Mouse (Mus musculus) cerebellum, adult 9-11 months (tissue): ENCODE data around the gene Gars.

ENCODE experiments used
- DNase-seq: peaks from one replicate; pipeline ENCODE4 v3.0.0; 2022

Gars gene

DNA sequence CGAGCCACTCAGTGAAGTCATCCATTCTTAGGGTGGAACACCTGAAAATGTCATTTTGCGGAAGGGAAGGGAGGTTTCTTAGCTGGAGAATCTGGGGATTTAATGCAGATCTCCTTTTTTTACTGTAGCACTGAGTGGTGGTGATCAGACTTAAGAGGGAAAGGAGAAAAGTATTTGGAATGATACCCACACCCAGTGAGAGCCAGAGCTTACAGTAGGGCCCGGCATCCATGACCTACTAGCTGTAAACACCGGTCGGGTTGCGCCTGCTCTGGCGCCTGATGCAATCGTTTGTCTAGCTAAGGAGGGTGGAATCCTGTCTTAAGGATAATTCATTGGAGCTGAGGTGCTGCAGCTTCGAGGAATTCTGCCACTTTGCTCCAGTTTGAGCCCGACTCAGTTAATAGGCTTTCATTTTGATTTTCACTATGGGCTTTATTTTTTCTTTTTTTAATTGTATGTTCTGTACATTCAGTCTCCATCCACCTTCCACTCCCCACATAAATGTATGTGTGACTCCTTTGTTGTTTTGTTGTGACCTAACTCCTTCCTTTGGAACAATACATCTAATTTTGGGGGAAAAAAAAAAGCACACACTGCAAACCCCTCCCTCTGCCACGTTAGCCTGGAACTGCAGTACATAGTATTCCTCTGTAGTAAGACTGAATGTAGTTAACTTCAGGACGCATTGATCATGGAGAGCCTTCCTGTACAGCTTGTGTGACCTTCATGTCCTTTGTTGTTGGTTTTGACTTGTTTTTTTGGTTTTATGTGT lies 1.1 kb downstream of the Gars start:
- peak; percentile 29 for DNase-seq

DNA sequence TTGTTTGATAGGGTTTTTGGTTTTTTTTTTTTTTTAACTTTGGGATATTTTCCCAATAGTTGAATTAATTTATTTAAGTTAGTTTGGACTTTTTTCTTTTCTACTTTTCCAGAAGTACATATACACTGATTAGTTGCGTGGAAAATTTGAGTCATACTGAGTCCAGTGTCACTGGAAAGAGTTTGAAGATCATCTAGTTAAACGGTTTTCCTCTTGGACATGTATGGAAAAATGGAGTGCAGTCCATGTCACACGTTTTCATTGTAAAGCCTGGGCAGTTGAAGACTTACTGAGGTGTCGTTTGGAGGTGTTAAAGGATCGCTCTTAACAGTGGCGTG lies 1.6 kb downstream of the Gars start:
- DNase-seq, result no peak

DNA sequence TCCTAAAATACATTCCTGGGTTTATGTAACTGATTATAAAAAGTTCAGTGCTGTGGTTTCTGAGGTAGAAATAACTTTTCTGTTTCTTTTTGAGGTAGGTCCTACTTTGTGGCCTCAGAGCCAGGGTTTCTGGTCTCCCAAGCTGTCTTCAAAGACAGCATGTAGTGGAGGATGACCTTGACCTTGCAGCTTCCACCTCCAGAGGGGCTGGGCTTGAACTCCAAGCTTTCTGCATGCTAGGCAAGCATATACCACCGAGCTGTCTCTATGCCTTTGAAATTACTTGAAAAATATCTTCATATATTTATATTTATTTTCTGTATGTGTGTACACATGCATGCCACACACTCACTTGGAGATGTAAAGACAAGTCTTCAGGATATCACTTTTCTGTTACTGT lies 2.2 kb downstream of the Gars start:
- no peak for DNase-seq

- DNase-seq, result no peak
These were observed 5.4 kb downstream of the Gars start for GRCm38 (mm10) chr6:55043206-55043605.

- DNase-seq, result no peak
These were observed 6.7 kb downstream of the Gars start for GRCm38 (mm10) chr6:55044542-55044941.

- no peak for DNase-seq
These were observed 7.5 kb downstream of the Gars start for GRCm38 (mm10) chr6:55045326-55045725.

DNA sequence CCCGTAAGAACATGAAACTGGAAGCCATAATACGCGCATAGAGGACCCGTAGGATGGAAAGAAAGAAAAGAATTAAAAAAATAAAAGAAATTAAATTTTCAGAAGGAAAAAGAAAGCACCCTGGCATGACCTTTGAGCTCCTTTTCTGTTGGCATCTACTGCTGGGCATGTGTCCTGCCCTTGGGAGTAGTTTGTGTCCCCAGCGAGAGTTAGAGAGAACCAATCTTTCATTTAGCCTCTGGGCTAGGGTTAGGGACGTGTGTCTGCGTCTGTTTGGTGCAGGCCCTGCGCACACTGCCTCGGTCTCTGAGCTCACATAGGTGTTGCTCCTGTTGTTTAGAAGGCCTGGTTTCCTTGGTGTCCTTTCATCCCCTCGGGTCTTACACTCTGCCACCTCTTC lies 11.4 kb downstream of the Gars start:
- DNase-seq, result no peak

DNA sequence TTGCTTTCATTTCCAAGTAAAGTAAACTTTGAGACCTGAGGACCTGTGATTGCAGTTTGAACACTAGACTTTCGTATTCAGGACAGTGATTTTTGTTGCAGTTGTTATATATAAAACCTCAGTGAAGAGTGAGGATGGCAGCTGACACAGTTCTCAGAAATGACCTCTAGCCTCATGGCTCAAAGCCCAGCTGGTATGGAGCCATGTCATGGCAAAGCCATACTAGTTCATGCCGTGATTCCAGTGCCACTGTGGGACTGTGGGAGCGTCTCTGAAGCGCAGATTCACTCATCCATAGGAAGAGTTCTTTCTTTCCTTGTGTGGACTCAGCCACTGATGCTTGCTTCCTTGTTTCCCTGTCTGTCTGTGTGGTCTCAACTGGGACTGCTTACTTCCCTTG lies 16.7 kb downstream of the Gars start:
- DNase-seq, result no peak

GRCm38 (mm10) chr6:55057427-55057826 lies 19.6 kb downstream of the Gars start:
- DNase-seq, result no peak

- no peak for DNase-seq
These were observed 22.5 kb downstream of the Gars start for GRCm38 (mm10) chr6:55060241-55060825.

GRCm38 (mm10) chr6:55061328-55061727 lies 23.5 kb downstream of the Gars start:
- peak; percentile 59 for DNase-seq

DNA sequence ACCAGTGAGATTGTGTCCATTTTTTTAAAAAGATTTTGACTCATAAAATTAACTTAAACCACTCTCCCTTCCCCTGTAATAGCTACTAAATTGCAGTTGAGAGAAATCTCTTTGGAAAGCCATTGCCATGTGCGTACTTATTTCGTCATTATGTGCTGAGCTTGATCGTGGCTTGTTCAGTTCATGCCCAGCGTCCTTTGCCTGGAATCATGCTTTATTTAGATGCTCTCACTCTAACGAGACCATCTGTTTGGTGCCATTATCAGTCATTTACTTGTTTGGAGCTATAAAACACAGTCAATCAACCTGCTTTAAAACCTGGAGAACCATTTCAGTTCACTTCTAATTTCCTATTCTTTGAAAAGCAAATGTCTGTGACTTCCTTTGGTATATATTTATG lies 24.4 kb downstream of the Gars start:
- no peak for DNase-seq

DNA sequence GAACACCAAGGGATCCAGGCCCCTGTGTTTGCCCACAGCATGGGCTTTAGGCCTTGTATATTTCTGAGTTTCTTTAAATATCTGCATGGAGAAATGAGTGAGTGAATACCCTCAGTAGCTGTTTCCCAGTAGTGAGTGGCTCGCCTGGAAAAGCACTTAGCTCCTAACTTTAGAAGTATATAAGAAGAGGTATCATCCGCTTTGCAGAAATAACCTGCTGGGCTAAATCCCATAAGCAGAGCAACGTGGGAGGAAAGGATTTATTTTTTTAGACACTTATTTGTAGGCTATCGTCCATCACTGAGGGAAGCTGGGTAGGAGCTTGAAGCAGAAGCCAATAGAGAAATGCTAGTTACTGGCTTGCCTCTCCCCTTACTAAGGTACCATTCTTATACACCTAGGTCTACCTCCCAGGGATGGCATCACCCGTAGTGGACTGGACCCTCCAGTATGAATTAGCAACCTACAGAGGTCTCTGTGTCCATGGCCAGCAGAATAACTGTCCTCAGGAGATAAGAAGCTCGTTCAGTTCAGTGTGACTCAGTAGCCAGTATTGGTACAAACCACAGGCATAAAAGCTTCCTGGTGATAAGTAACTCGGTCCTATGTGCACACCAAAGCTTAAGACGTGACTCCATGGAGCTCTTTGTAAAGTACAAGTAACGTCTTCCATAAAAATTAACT lies 26.1 kb downstream of the Gars start:
- no peak for DNase-seq

- no peak for DNase-seq
These were observed 26.6 kb downstream of the Gars start for GRCm38 (mm10) chr6:55064477-55064827.

DNA sequence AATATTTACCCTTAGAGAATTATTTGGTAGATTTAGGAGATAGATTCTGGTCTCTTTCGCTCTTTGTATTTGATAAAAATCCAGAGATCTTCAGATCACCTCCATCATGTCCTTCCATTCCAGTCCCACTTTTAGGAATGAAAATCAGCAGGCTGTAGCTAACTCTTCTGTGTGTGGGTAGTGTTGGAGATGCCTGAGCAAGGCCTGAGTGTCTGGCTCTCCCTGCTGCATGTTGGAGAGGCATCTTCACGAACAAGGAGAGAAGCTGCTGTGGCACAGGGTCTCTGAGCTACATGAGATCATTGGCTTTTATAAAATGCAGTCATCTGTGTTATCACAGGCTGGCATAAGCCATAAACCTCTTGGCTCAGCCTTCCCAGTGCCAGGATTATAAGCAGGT lies 28.1 kb downstream of the Gars start:
- DNase-seq, result no peak

- no peak for DNase-seq
These were observed 38.9 kb downstream of the Gars start for GRCm38 (mm10) chr6:55076561-55077255.

DNA sequence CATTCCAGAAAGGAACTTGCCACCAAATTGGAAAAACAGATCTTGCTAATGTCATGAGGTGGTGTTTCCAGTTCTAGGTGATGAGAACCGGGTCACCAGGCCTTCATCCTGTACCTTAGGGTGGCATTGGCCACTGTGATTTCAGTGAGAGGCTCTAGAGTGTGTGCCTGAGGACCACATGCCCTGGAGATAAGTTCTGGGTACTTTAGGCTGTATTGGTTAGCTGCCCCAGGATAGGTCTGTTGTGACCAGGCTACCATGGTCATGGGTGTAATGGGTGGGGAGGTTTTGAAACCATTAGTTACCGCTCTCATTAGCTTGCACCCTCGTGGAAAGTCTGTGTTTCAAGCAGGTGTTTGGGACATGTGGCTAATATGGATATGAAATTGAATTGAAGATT lies 43.6 kb downstream of the Gars start:
- DNase-seq, result no peak

- no peak for DNase-seq
These were observed 44.6 kb downstream of the Gars start for GRCm38 (mm10) chr6:55082261-55083051.

- DNase-seq, result no peak
These were observed 49.5 kb downstream of the Gars start for GRCm38 (mm10) chr6:55087355-55087754.

DNA sequence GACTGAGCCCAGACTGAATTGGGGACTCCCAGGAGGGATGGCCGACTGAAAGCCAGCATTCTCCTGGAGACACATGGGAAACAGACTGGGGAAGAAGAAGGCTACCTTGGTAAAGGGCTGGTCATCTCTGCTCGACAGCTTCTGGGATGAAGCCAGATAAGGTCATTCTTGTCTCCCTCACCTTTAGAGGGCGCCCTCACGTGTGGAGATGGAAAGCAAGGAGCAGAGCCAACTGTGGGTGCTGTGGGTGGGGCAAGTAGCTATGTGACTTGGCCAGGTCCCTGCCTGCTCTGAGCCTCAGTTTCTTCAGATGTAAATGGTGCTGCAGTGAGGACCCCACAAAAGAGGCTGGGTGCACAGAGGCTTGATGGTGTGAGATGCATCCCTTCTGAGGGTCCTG lies 52.8 kb downstream of the Gars start:
- DNase-seq, result no peak

DNA sequence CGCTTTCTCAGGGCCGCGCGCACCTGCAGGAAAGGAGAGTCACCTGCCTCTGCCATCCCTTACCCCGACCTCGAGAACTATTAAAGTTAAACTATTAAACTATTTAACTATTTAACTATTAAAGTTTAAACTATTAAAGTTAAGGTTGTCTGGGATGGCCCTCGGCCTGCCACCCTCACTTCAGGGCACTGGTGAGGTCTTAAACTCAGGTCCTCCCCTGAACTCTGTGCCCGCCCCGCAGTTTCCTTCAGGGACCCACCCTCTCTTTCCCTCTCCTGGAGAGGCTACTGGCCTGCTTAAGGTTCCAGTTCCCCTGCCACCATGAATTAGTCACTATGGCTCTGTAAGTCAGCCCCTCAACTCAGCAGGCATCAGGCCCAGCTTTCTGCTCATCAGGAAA lies 53.6 kb downstream of the Gars start:
- no peak for DNase-seq

GRCm38 (mm10) chr6:55093431-55094146 lies 55.8 kb downstream of the Gars start:
- DNase-seq, result no peak
